Mouse (Mus musculus): Measurements from ENCODE around the gene Xxylt1. TPM values are rescaled to one million over a fixed set of nuclear protein-coding genes. Genes with fewer than 3 reads are reported as not detected.
"Not testable (repeated sequence)": the region's sequence is repeated elsewhere in the genome, so short reads cannot be mapped to it uniquely, and the experiment has no call there.

Gene Xxylt1
- polyA plus RNA-seq, 1 experiment, result 22.4 TPM

DNA sequence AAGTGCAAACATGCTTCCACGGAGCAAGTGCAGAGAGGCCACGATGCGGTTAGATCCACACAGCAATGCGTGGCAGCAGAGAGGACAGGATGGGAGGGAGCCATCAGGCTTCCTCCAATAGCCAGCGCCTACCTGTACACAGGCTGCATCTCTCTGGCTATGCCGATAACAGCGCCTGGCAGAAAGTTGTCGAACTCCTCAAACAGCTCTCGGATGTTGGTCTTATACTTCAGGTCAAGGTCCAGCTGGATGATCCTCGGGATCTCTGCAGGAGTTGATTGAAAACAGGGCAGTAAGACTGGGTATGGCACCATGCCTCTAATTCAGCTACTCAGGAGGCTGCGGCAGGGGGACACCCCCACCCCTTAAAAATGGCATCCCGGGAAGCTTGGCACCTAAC is 73.7 kb downstream of the Xxylt1 start:
- Histone ChIP-seq H3K27ac (ENCODE audit: insufficient read depth, low read length) (no peak overlapping the region), H3K27me3 (ENCODE audit: control insufficient read depth, insufficient read depth, low read length) (no peaks in the 10 kb centered on the region)
- WGBS, result 69% methylated on average over 12 of the region's 12 CpGs

DNA sequence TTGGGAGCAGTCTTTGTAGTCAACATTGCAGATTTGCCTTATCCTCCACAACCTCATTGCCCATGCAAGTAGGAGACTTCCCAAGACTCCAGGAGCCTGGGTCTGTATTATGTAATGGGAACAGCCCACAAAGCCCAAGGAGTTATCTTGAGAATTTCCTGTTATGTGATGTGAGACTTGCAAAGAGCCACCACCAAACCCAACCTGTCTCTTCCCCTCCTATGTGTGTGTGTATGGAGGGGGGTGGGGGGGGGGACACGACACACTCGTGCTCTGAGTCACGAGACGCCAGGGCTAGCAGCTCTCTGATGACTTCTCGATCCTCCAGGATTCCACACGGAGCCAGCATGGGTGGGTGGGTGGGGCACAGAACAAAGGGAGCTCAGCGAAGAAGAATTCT is 75.5 kb downstream of the Xxylt1 start:
- DNase-seq, result no peak
- 83% methylated on average over 7 of the region's 7 CpGs for WGBS
- Histone ChIP-seq H3K4me3 (replicated peaks; ENCODE audit: insufficient read depth, low read depth, low read length) (no peak overlapping the region), H3K4me1 (ENCODE audit: control insufficient read depth, insufficient read depth, low read length) (peaks cover 37% of the 10 kb centered on the region), H3K27me3 (ENCODE audit: control insufficient read depth, insufficient read depth, low read length) (no peaks in the 10 kb centered on the region), H3K27ac (ENCODE audit: insufficient read depth, low read length) (no peak overlapping the region)
- TF ChIP-seq CTCF (IDR thresholded peaks at IDR 0.05; ENCODE audit: borderline replicate concordance, insufficient read depth, low read depth, low read length), result no peak
- no peak for TF ChIP-seq POLR2A (IDR thresholded peaks at IDR 0.05; ENCODE audit: borderline replicate concordance, insufficient read depth, low read length)

More for the DNA sequence above, 73.7 kb downstream of the Xxylt1 start:
- DNase-seq, result peak; percentile 46 to 59
- Histone ChIP-seq H3K4me3 (replicated peaks; ENCODE audit: insufficient read depth, low read depth, low read length) (no peak overlapping the region), H3K4me1 (ENCODE audit: control insufficient read depth, insufficient read depth, low read length) (peaks cover 23% of the 10 kb centered on the region)
- TF ChIP-seq POLR2A (IDR thresholded peaks at IDR 0.05; ENCODE audit: borderline replicate concordance, insufficient read depth, low read length) (no peak), CTCF (IDR thresholded peaks at IDR 0.05; ENCODE audit: borderline replicate concordance, insufficient read depth, low read depth, low read length) (no peak)

DNA sequence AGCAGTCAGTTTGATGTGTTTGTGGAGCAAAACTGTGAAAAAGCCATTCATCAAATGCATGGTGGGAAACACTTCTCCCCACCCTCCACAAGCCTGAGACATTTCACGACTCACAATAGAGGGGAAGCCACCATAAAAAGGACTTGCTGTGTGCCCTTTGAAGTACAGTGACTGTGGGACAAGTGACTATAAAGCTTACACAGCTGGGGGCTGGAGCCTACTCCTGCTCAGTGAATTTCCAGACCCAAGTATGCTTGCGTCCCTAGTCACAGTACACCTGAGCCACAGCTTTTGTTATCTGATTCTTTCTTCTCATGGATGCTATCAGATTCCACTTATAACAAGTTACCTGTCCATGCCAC is 76.9 kb downstream of the Xxylt1 start:
- H3K27me3 ChIP-seq (ENCODE audit: control insufficient read depth, insufficient read depth, low read length), result no peaks in the 10 kb centered on the region
- DNase-seq, result no peak
- WGBS, result 84% methylated on average over 2 of the region's 2 CpGs
- TF ChIP-seq CTCF (IDR thresholded peaks at IDR 0.05; ENCODE audit: borderline replicate concordance, insufficient read depth, low read depth, low read length) (no peak), POLR2A (IDR thresholded peaks at IDR 0.05; ENCODE audit: borderline replicate concordance, insufficient read depth, low read length) (no peak)
- H3K4me3 ChIP-seq (replicated peaks; ENCODE audit: insufficient read depth, low read depth, low read length), result no peak overlapping the region
- H3K27ac ChIP-seq (ENCODE audit: insufficient read depth, low read length), result no peak overlapping the region
- peaks cover 41% of the 10 kb centered on the region for H3K4me1 ChIP-seq (ENCODE audit: control insufficient read depth, insufficient read depth, low read length)

DNA sequence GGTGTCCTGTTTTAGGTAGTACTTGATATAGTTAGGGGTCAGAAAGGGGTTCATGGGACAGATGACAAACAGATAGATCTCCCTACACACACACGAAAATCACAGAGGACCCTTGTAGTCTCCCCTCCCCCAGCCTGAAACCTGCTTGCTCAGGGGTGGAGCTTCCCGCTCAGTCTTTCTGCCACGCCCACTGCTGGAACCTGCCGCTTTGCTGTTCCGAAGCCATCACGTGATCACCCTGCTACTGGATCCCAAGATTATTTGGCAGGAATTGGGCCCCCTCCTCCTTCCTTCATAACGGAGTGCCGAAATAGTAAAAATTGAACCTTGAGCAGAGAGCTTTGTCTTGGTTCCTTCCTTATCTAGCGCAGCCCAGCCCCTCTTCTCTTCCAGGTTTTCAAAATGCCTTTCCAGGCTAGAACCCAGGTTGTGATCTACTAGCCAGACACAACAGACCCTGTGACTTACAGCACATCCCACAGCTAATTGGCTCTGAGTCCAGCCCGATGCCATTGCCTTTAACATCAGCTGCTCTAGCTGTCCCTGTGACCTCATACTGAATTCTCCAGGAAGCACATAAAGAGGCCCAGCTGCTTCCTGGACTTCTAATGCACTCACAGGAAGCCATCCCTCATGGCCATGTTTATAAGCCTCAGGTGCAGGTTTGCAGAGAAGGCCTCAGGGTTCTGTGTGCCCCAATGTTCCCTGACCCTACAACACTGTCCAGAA is 77.5 kb downstream of the Xxylt1 start:
- H3K27ac ChIP-seq (ENCODE audit: insufficient read depth, low read length); H3K4me3 ChIP-seq (replicated peaks; ENCODE audit: insufficient read depth, low read depth, low read length); DNase-seq; H3K27me3 ChIP-seq (ENCODE audit: control insufficient read depth, insufficient read depth, low read length): not testable (repeated sequence)
- peaks cover 47% of the 10 kb centered on the region for H3K4me1 ChIP-seq (ENCODE audit: control insufficient read depth, insufficient read depth, low read length)
- WGBS, result 68% methylated on average over 10 of the region's 10 CpGs

DNA sequence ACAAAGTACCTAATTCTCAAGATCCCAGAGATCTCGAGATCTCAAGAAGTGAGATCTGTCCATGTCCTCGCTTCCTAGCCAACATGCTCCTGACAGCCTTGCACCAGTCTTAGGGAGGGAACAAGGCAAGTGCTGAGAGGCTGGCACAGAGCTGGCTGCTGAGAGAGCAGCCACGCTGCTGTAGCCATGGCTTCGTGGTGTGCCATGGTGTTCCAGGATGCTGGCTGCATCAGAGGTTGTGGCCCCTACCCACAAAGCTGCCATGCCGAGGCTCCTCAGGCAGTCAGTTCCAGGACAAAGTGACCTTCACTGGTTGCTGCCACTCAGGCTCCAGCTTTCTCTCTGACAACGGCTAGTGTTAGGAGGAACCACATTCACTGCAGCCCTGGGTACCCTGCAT is 78.3 kb downstream of the Xxylt1 start:
- H3K27me3 ChIP-seq (ENCODE audit: control insufficient read depth, insufficient read depth, low read length), result no peaks in the 10 kb centered on the region
- no peak for DNase-seq
- H3K4me3 ChIP-seq (replicated peaks; ENCODE audit: insufficient read depth, low read depth, low read length), result no peak overlapping the region
- H3K27ac ChIP-seq (ENCODE audit: insufficient read depth, low read length), result no peak overlapping the region
- no peak for TF ChIP-seq POLR2A (IDR thresholded peaks at IDR 0.05; ENCODE audit: borderline replicate concordance, insufficient read depth, low read length)
- no peak for TF ChIP-seq CTCF (IDR thresholded peaks at IDR 0.05; ENCODE audit: borderline replicate concordance, insufficient read depth, low read depth, low read length)
- peaks cover 41% of the 10 kb centered on the region for H3K4me1 ChIP-seq (ENCODE audit: control insufficient read depth, insufficient read depth, low read length)
- 46% methylated on average over 6 of the region's 6 CpGs for WGBS

DNA sequence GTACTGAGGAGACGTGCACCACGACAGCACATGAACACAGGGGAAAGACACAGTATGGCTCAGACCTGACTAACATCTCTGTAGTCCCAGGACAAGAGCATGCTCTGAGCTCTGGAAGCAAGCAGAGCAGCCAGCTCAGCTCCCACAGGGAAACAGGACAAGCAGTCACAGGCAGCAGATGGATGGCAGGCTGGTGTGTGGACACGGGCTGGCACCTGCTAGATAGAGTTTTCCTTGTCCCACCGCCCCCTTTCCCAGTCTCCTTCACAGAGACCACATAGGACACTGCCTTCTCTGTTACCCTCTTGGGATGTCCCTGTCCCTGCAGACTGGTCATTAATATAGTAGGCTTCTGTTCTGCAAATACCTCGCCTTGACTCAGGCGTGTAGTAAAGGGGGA is 79.1 kb downstream of the Xxylt1 start:
- TF ChIP-seq POLR2A (IDR thresholded peaks at IDR 0.05; ENCODE audit: borderline replicate concordance, insufficient read depth, low read length) (no peak), CTCF (IDR thresholded peaks at IDR 0.05; ENCODE audit: borderline replicate concordance, insufficient read depth, low read depth, low read length) (no peak)
- DNase-seq, result peak in 1 of 2 experiments; percentile 58
- peaks cover 46% of the 10 kb centered on the region for H3K4me1 ChIP-seq (ENCODE audit: control insufficient read depth, insufficient read depth, low read length)
- 31% methylated on average over 6 of the region's 6 CpGs for WGBS
- no peak overlapping the region for H3K27ac ChIP-seq (ENCODE audit: insufficient read depth, low read length)
- H3K27me3 ChIP-seq (ENCODE audit: control insufficient read depth, insufficient read depth, low read length), result no peaks in the 10 kb centered on the region
- no peak overlapping the region for H3K4me3 ChIP-seq (replicated peaks; ENCODE audit: insufficient read depth, low read depth, low read length)

DNA sequence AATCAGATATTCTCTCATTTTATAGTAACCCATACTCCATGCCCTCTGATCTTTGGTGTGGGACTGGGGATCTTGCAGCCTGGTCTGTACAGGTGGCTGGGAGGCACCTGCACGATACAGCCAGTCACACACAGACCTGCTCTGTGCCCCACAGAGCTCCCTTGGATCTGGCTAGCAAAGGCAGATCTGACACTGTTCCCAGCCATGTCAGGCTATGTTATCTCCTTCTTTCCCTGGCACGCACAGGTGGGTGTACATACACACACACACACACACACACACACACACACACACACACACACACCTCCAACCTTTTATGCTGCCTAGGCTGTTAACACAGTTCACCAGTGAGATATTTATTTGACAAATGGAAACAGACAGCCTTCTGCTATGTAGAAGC is 82.5 kb downstream of the Xxylt1 start:
- peak; percentile 51 to 69 for DNase-seq
- Histone ChIP-seq H3K27ac (ENCODE audit: insufficient read depth, low read length) (peak overlapping the region; percentile 66; the same call in 1 of the 2 replicates), H3K4me3 (replicated peaks; ENCODE audit: insufficient read depth, low read depth, low read length) (no peak overlapping the region), H3K27me3 (ENCODE audit: control insufficient read depth, insufficient read depth, low read length) (no peaks in the 10 kb centered on the region), H3K4me1 (ENCODE audit: control insufficient read depth, insufficient read depth, low read length) (peaks cover 53% of the 10 kb centered on the region)
- TF ChIP-seq POLR2A (IDR thresholded peaks at IDR 0.05; ENCODE audit: borderline replicate concordance, insufficient read depth, low read length), result no peak
- TF ChIP-seq CTCF (IDR thresholded peaks at IDR 0.05; ENCODE audit: borderline replicate concordance, insufficient read depth, low read depth, low read length), result no peak
- 17% methylated on average over 2 of the region's 2 CpGs for WGBS

DNA sequence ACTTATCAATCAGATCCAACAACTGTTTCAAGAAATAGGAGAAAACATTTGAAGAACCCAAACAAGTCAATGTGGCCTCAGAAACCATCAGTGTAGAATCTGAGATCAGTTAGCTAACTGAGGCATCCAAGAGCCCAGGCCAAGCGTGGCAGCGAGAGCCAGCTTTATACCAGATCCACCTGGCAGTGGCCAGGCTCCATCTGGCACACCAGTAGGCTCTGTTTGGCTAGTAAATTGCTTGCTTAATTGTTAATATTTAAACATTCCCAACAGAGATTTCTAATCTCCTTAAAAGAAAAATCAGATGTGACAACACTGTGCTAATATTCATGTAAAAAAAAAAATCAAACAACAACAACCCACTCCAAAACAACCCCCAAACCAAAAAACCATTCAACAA is 83.2 kb downstream of the Xxylt1 start:
- H3K4me3 ChIP-seq (replicated peaks; ENCODE audit: insufficient read depth, low read depth, low read length), result no peak overlapping the region
- WGBS, result 11% methylated on average over 2 of the region's 2 CpGs
- TF ChIP-seq CTCF (IDR thresholded peaks at IDR 0.05; ENCODE audit: borderline replicate concordance, insufficient read depth, low read depth, low read length), result no peak
- TF ChIP-seq POLR2A (IDR thresholded peaks at IDR 0.05; ENCODE audit: borderline replicate concordance, insufficient read depth, low read length), result no peak

More for the DNA sequence above, 83.2 kb downstream of the Xxylt1 start:
- Histone ChIP-seq H3K4me1 (ENCODE audit: control insufficient read depth, insufficient read depth, low read length) (peaks cover 54% of the 10 kb centered on the region), H3K27ac (ENCODE audit: insufficient read depth, low read length) (no peak overlapping the region), H3K27me3 (ENCODE audit: control insufficient read depth, insufficient read depth, low read length) (no peaks in the 10 kb centered on the region)
- DNase-seq, result peak; percentile 87 to 95
